Mouse (Mus musculus): ENCODE measurements around the gene Foxm1.
"Not testable (repeated sequence)": the region's sequence is repeated elsewhere in the genome, so short reads cannot be mapped to it uniquely, and the experiment has no call there.

The Foxm1 gene

GRCm38 (mm10) chr6:128376371-128377085 lies 13.8 kb downstream of the Foxm1 start:
- no peak for DNase-seq

DNA sequence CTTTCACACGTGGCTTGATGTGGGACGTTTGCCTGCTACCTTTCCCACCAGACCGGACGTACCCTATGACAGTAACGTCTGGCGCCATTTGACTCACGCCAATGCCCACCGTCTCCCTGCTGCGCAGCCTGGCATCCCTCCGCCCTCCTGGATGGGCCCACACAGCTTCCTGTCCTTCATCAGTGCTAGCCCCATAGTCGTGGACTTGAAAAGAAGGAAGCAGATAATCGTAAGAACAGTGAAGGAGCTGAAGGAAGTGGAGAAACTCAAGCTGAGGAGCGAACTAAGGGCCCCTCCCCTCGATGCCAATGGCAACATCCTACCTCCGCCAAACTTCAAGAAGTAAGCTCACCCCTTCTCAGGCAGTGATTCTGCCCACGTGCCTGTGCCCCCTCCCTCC lies 16.9 kb downstream of the Foxm1 start:
- DNase-seq = no peak

GRCm38 (mm10) chr6:128380594-128381167 lies 17.9 kb downstream of the Foxm1 start:
- not testable (repeated sequence) for DNase-seq

DNA sequence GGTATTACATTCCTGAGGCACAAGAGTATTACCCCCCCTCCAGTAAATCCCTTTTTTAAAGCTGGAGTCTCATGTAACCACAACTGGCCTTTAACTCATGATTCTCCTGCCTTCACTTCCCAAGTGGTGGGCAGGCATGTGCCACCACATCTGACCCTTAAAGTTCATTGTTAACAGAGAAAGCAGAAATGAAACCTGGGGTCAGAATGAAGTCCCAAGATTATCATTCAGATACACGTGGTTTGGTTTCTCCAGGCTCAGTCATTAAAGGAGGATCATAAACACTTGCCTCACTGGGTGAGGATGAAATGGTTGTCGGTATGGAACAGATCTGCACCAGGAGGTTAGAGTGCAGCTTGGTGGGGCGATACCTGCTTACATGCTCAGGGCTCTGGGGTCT lies 18.5 kb downstream of the Foxm1 start:
- no peak for DNase-seq

DNA sequence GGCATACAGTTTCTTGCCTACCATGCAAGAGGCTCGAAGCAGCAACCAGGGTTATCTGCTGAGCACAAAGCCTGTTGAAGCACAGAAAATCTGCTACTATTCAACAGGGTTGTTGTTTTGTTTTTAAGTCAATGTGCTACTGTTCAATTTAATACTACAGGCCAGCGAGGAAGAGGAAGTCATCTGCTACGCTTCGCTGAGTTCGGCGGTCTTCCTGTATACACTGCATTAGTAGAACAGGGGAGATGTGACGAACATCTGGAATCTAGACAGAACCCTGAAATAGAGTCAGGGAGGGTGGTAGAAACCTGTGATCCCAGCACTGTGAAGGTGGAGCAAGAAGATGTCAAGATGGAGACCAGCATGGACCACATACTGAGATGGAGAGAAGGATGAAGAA lies 21.0 kb downstream of the Foxm1 start:
- peak; percentile 20 for DNase-seq

DNA sequence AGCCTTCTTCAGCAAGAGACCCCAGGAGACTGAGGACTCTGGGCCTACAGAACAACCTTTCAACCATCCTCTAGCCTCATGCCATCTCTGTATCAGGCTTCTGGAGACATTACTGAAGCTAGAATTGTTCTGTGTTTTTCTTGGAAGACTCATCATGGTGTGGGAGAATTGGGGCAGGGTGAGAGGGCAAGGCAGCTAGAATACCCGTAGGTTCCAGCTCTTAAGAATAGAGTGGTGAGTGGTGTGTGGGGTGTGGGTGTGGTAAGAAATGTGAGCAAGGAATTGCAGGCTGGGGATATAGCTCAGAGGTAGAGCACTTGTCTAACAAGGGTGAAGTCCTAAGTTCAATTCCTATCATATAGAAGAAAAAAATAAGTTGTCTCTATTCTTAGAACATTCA lies 22.3 kb downstream of the Foxm1 start:
- DNase-seq = no peak

DNA sequence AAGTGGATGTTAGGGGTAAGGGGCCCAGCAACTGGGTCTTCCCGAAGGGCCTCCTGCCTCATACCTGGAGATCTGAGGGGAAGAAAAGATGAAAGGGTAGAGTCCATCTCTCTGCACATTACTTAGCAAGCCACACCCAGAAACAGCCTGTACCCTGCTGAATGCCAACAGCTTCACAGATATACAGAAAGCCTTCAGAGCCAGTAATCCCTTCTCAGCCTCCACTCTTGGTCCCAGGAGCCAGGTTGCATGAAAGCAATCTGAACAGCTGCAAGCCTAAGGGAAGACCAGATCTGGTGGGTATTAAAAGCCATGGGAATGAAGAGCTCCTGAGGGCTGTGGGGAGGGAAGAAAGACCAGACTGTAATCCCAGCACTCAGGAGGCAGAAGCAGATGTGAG lies 26.4 kb downstream of the Foxm1 start:
- DNase-seq = no peak

DNA sequence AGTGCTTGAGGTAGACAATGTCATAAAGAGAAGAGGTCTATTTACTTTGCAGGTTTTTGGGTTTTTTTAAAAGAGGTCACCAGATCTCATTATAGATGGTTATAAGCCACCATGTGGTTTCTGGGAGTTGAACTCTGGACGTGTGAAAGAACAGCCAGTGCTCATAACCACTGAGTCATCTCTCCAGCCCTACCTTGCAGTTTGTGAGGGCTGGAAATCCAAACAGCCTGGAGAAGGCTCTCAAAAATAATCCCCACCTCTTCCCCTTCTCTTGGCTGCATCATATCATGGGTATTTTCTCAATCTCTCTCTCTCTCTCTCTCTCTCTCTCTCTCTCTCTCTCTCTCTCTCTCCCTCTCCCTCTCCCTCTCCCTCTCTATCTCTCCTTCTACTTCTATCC lies 27.9 kb downstream of the Foxm1 start:
- no peak for DNase-seq

- no peak for DNase-seq
Observed at GRCm38 (mm10) chr6:128397574-128398261, 35.0 kb downstream of the Foxm1 start.

- no peak for DNase-seq
Observed at GRCm38 (mm10) chr6:128398996-128399395, 36.2 kb downstream of the Foxm1 start, which contains the start of gene Nrip2. Gene Nrip2 (plus strand): TSS chr6:128399296.

- DNase-seq = peak; percentile 9
Observed at GRCm38 (mm10) chr6:128399421-128400185, 36.8 kb downstream of the Foxm1 start.

- no peak for DNase-seq
Observed at GRCm38 (mm10) chr6:128404708-128405107, 41.9 kb downstream of the Foxm1 start.

- DNase-seq = no peak
Observed at GRCm38 (mm10) chr6:128408544-128409125, 45.9 kb downstream of the Foxm1 start.

- no peak for DNase-seq
Observed at GRCm38 (mm10) chr6:128410305-128410704, 47.5 kb downstream of the Foxm1 start.

DNA sequence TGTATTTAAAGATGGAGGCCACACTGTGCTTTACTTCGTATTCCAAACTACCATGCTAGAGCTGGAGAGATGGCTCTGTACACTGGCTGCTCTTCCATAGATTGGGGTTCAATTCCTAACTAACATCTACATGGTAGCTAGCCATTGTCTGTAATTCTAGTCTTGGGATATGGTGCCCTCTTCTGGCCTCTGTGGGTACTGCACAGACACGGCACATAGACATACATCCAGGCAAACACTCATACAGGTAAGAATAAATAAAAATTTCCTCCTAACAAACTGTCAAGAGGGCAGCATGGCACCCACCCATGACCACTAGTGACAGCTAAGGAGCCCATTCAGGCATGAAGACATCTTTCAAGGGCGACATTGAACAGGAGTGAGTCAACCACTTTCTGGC lies 48.3 kb downstream of the Foxm1 start:
- DNase-seq = peak; percentile 90

- DNase-seq = no peak
Observed at GRCm38 (mm10) chr6:128416169-128416568, 53.4 kb downstream of the Foxm1 start.

GRCm38 (mm10) chr6:128418076-128418475 lies 55.3 kb downstream of the Foxm1 start:
- DNase-seq = no peak

DNA sequence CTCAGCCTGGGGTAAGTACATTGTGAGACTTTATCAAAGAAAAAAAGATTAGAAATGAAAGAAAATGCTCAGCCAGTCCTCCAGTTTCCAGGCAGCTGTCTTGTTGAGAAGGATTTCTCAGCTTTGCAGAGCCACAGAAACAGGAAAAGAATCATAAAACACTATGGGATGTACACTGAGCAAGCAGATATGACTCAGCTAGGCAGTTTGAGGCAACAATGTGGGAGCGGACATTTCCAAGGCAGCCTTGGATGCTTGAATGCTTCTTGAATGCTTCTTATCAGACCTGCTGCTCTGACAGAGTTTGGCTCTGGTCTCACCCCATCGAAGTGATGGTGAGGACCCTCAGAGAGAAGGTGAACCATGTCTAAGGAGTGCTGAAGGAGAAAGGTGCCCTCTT lies 58.3 kb downstream of the Foxm1 start:
- DNase-seq = no peak

DNA sequence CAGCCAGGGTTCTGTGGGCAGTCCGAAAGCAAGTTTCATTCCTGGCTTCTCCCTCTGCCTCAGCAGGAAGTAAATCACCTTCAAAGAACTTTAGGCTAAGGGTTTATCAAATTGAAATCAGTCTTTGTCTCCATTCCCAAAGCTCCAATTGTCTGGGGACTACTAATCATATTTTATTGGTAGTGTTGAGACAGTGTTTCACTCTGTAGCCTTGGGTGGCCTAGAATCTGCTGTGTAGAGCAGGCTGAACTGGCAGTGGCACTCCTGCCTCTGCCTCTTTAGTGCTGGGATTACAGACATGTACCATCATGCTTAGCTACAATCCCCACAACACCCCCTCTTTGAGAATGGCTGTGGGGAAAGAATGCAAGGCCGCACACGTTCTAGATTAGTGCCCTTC lies 58.7 kb downstream of the Foxm1 start:
- no peak for DNase-seq

GRCm38 (mm10) chr6:128423496-128424268 lies 60.9 kb downstream of the Foxm1 start:
- no peak for DNase-seq

GRCm38 (mm10) chr6:128424269-128425019 lies 61.7 kb downstream of the Foxm1 start, which contains the start of gene Itfg2:
Gene Itfg2 (minus strand): TSS chr6:128424931.
- peak; percentile 98 for DNase-seq

Measured in lung, postnatal 36 days (tissue).